Mouse (Mus musculus) intestine, postnatal 0 days (tissue): Measurements from ENCODE around the gene Itgb5. TPM values are rescaled to one million over a fixed set of nuclear protein-coding genes. Genes with fewer than 3 reads are reported as not detected.

Experiments used
- ATAC-seq: fragments of 200-750 bp; cut with Nextera tagmentation; 2 replicates; pipeline ENCODE4 v1.8.0; 2017; ENCODE audit warnings: mild to moderate bottlenecking, moderate TSS enrichment, moderate library complexity
- H3K27ac ChIP-seq: fragments of 300-500 bp; sonication (generic); 2 replicates; pipeline ENCODE4 v1.5.1; 2014; ENCODE audit warnings: mild to moderate bottlenecking, low read depth, low read length, moderate library complexity
- H3K27me3 ChIP-seq: fragments of 300-500 bp; sonication (generic); replicated peaks from 2 replicates; pipeline ENCODE4 v1.6.1; 2014; ENCODE audit warnings: low read length, mixed read lengths; ENCODE audit not compliant: control insufficient read depth, insufficient read depth
- H3K36me3 ChIP-seq: fragments of 300-500 bp; sonication (generic); 2 replicates; pipeline ENCODE4 v1.6.1; 2014; ENCODE audit warnings: mild to moderate bottlenecking, moderate library complexity; ENCODE audit not compliant: control insufficient read depth, insufficient read depth
- H3K4me1 ChIP-seq: fragments of 300-500 bp; sonication (generic); replicated peaks from 2 replicates; pipeline ENCODE4 v1.6.1; 2014; ENCODE audit warnings: antibody characterized with exemption, low read length, mixed read lengths; ENCODE audit not compliant: control insufficient read depth, insufficient read depth
- H3K4me2 ChIP-seq: fragments of 300-500 bp; sonication (generic); replicated peaks from 2 replicates; pipeline ENCODE4 v1.6.1; 2014; ENCODE audit warnings: low read depth, mild to moderate bottlenecking, moderate library complexity
- H3K4me3 ChIP-seq: fragments of 300-500 bp; sonication (generic); 2 replicates; pipeline ENCODE4 v1.5.1; 2014; ENCODE audit warnings: low read depth, low read length
- H3K9ac ChIP-seq: fragments of 300-500 bp; sonication (generic); 2 replicates; pipeline ENCODE4 v1.6.1; 2014; ENCODE audit warnings: mild to moderate bottlenecking, low read depth, low read length
- H3K9me3 ChIP-seq: fragments of 300-500 bp; sonication (generic); 2 replicates; pipeline ENCODE4 v1.6.1; 2016; ENCODE audit warnings: mixed run types; ENCODE audit not compliant: control insufficient read depth
- CTCF ChIP-seq: sonication (generic); IDR thresholded peaks from 2 replicates; pipeline ENCODE4 v1.5.1; 2016; ENCODE audit warnings: low read depth, mild to moderate bottlenecking, control low read depth, antibody characterized with exemption, moderate library complexity
- WGBS: fragments of 180-500 bp; shearing (Covaris S2); extraction: QIAGEN DNeasy Blood & Tissue Kit; methylation state at CpG from one replicate; pipeline ENCODE4 v1.1.7; 2014; 5-methylcytosine and 5-hydroxymethylcytosine counted together
- polyA plus RNA-seq: library from polyadenylated mRNA; unstranded; fragments of >200 nt; fragmentation: Nextera tagmentation; extraction: Ambion mirVana; gene quantifications from 2 replicates; pipeline ENCODE4 v1.2.1, GENCODE M21; 2015

Itgb5 gene
- polyA plus RNA-seq, 1 experiment from 2014 or later, result 23.5 TPM

- Histone ChIP-seq H3K4me3 (peak overlapping the region; percentile 89), H3K9me3 (no peaks in the 10 kb centered on the region), H3K36me3 (no peaks in the 10 kb centered on the region), H3K9ac (peak overlapping the region; percentile 77), H3K27ac (peak overlapping the region; percentile 74; the same call in 1 of the 2 replicates), H3K4me2 (peak overlapping the region; percentile 96), H3K27me3 (no peaks in the 10 kb centered on the region), H3K4me1 (peaks cover 12% of the 10 kb centered on the region)
- TF ChIP-seq CTCF, result no peak
- ATAC-seq, result no peak
- 11% methylated on average over 18 of the region's 18 CpGs for WGBS
These were observed 1.1 kb downstream of the Itgb5 start for GRCm38 (mm10) chr16:33830512-33831105.

GRCm38 (mm10) chr16:33832057-33832456 is 2.6 kb downstream of the Itgb5 start:
- no peak for TF ChIP-seq CTCF
- Histone ChIP-seq H3K27me3 (no peaks in the 10 kb centered on the region), H3K4me3 (no peak overlapping the region), H3K9me3 (no peaks in the 10 kb centered on the region), H3K4me2 (0 out of 2 replicates have a peak overlapping the region, but pooled peaks have one; percentile 66), H3K27ac (no peak overlapping the region), H3K36me3 (no peaks in the 10 kb centered on the region), H3K9ac (no peak overlapping the region), H3K4me1 (peaks cover 12% of the 10 kb centered on the region)
- 77% methylated on average over 6 of the region's 6 CpGs for WGBS
- no peak for ATAC-seq

GRCm38 (mm10) chr16:33832728-33833428 is 3.4 kb downstream of the Itgb5 start:
- Histone ChIP-seq H3K36me3 (no peaks in the 10 kb centered on the region), H3K4me2 (peak overlapping the region; percentile 66), H3K9ac (no peak overlapping the region), H3K9me3 (no peaks in the 10 kb centered on the region), H3K4me3 (peak overlapping the region; percentile 17), H3K4me1 (peaks cover 12% of the 10 kb centered on the region), H3K27me3 (no peaks in the 10 kb centered on the region), H3K27ac (no peak overlapping the region; the same call in 1 of the 2 replicates)
- TF ChIP-seq CTCF, result no peak
- 16% methylated on average over 21 of the region's 21 CpGs for WGBS
- ATAC-seq, result no peak

GRCm38 (mm10) chr16:33833429-33833753 is 3.9 kb downstream of the Itgb5 start:
- no peak for ATAC-seq
- 20% methylated on average over 5 of the region's 5 CpGs for WGBS
- Histone ChIP-seq H3K4me1 (peaks cover 12% of the 10 kb centered on the region), H3K9ac (no peak overlapping the region), H3K36me3 (no peaks in the 10 kb centered on the region), H3K4me2 (peak overlapping the region; percentile 66), H3K4me3 (peak overlapping the region; percentile 17; the same call in 1 of the 2 replicates), H3K27me3 (no peaks in the 10 kb centered on the region), H3K9me3 (no peaks in the 10 kb centered on the region), H3K27ac (peak overlapping the region; percentile 30; the same call in 1 of the 2 replicates)
- no peak for TF ChIP-seq CTCF

GRCm38 (mm10) chr16:33833781-33834482 is 4.5 kb downstream of the Itgb5 start:
- Histone ChIP-seq H3K9ac (peak overlapping the region; percentile 13), H3K4me2 (peak overlapping the region; percentile 66), H3K9me3 (no peaks in the 10 kb centered on the region), H3K27ac (peak overlapping the region; percentile 30; the same call in 1 of the 2 replicates), H3K36me3 (no peaks in the 10 kb centered on the region), H3K4me1 (peaks cover 12% of the 10 kb centered on the region), H3K27me3 (no peaks in the 10 kb centered on the region), H3K4me3 (peak overlapping the region; percentile 17)
- 8% methylated on average over 25 of the region's 25 CpGs for WGBS
- TF ChIP-seq CTCF, result peak; percentile 63
- ATAC-seq, result peak; percentile 44; the same call in 1 of the 2 replicates

GRCm38 (mm10) chr16:33836676-33837075 is 7.2 kb downstream of the Itgb5 start:
- H3K27ac ChIP-seq, result peak overlapping the region; percentile 68; the same call in 1 of the 2 replicates
- no peaks in the 10 kb centered on the region for H3K27me3 ChIP-seq
- H3K9ac ChIP-seq, result no peak overlapping the region
- H3K36me3 ChIP-seq, result no peaks in the 10 kb centered on the region
- WGBS, result 46% methylated on average over 3 of the region's 3 CpGs
- no peak overlapping the region; the same call in 1 of the 2 replicates for H3K4me2 ChIP-seq
- no peaks in the 10 kb centered on the region for H3K9me3 ChIP-seq
- no peak overlapping the region for H3K4me3 ChIP-seq
- ATAC-seq, result peak; percentile 85
- TF ChIP-seq CTCF, result no peak
- peaks cover 12% of the 10 kb centered on the region for H3K4me1 ChIP-seq
